Mouse (Mus musculus) limb, embryonic 13.5 days (tissue): ENCODE data around the gene Hoxd8. TPM values are rescaled to one million over a fixed set of nuclear protein-coding genes. Genes with fewer than 3 reads are reported as not detected.

ENCODE experiments used
- microRNA counts: library from miRNA; unstranded; fragments of <30 nt; microRNA quantifications from one replicate; lab custom pipeline; 2016
- microRNA-seq: library from miRNA; unstranded; fragments of <30 nt; microRNA quantifications from one replicate; pipeline ENCODE4, GENCODE M21; 2016
- polyA plus RNA-seq: library from polyadenylated mRNA; unstranded; fragments of >200 nt; fragmentation: Nextera tagmentation; extraction: Ambion mirVana; gene quantifications from 2 replicates; pipeline ENCODE4 v1.2.1, GENCODE M21; 2015

Gene Hoxd8
- polyA plus RNA-seq, 1 experiment from 2014 or later = 7.5 TPM

MicroRNA genes within 50 kb of the gene (microRNA counts, 519-probe panel; counts per million panel counts)
- microRNA mmu-miR-10b (lab: Ali Mortazavi, UCI) = 3,640 counts per million, percentile 67 among the panel's probes with 10 or more counts

Small RNA genes within 50 kb of the gene (microRNA-seq; reads per million reads assigned to microRNA genes)
- gene Gm44463 (not detected), gene Mir10b (14,911 reads per million, percentile 96 among the genes with 10 or more reads in this experiment)

Other genes with a start within 250 kb of the Hoxd8 start
- gene Lnpk, start 125.2 kb upstream of the Hoxd8 start, polyA plus RNA-seq = 53.2 and 55.4 TPM in 2 replicates
- gene Evx2, start 45.1 kb upstream of the Hoxd8 start, polyA plus RNA-seq = 2.3 and 3.2 TPM in 2 replicates
- gene Hoxd13, start 36.3 kb upstream of the Hoxd8 start, polyA plus RNA-seq = 48.5 and 55.5 TPM in 2 replicates
- gene Hoxd12, start 29.6 kb upstream of the Hoxd8 start, polyA plus RNA-seq = 59.3 and 67.1 TPM in 2 replicates
- gene Hoxd11, start 25.1 kb upstream of the Hoxd8 start, polyA plus RNA-seq = 19.1 TPM in 2 replicates
- 26.0 and 26.2 TPM in 2 replicates for gene Hoxd10, start 12.7 kb upstream of the Hoxd8 start, polyA plus RNA-seq
- 10.7 and 10.9 TPM in 2 replicates for gene Hoxd9, start 6.9 kb upstream of the Hoxd8 start, polyA plus RNA-seq
- 0.84 and 0.88 TPM in 2 replicates for gene Hoxd3, start 7.3 kb downstream of the Hoxd8 start, polyA plus RNA-seq
- gene Hoxd4, start 7.3 kb downstream of the Hoxd8 start, polyA plus RNA-seq = 0.32 and 0.55 TPM in 2 replicates
- 0.08 and 0.26 TPM in 2 replicates for gene Gm28230, start 22.1 kb downstream of the Hoxd8 start, polyA plus RNA-seq
- gene Hoxd1, start 58.4 kb downstream of the Hoxd8 start, polyA plus RNA-seq = 0.61 and 0.69 TPM in 2 replicates
- gene Mtx2, start 121.2 kb downstream of the Hoxd8 start, polyA plus RNA-seq = 110 and 121 TPM in 2 replicates